Comparison of ENCODE assay signal across 9 mouse cellular contexts in the genomic region with DNA sequence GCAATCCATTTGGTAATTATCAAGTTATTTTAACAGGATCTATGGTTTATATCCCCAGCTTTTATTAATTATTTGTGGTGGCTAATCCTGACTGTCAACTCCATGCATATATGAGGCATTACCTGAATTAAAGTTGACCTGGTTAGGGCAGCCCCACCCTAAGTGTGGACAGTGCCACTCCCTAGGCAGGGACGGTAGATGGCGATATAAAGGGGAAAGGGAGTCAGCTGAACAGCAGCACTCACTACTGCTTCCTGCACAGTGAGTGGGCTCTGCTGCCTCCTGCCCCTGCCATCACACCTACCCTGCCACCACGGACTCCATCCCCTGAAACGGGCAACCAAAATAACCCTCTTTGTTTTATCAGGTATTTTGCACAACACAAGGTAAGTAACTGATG. TPM values are rescaled to one million over a fixed set of nuclear protein-coding genes. Genes with fewer than 3 reads are reported as not detected.
A peak's percentile ranks its signal among the peaks of the same experiment; 100 is the strongest.
DNase-seq lines count a peak whose midpoint lies in the region; ATAC-seq and TF ChIP-seq lines count a peak whose summit lies in the region.
"Had no signal": no experiment of that assay in that cellular context is flagged by ENCODE, and none has a peak within 500 bp of the region (broad histone marks: within the 10 kb centered on the region; RNA-seq: fewer than 3 reads in every experiment).

No protein-coding gene starts in this region.

- no peak for ATAC-seq in activated CD4-positive, CD25-positive, alpha-beta regulatory T cell, adult 4 months

- TF ChIP-seq POLR2A in brain, embryonic 14.5 days (IDR thresholded peaks at IDR 0.05; ENCODE audit: borderline replicate concordance, extremely low read depth, insufficient read depth, insufficient read length, poor library complexity, severe bottlenecking): no peak

- peak; percentile 15 for DNase-seq in heart, postnatal 4 days
- DNase-seq in heart, adult 9 months (ENCODE audit: low spot score in 2 of 2): no peak
- peak; percentile 39 to 43 for DNase-seq in B cell, adult 2 months
- DNase-seq in brain, embryonic 14.5 days (ENCODE audit: low read depth): no peak
- peak; percentile 6 for DNase-seq in lung, postnatal 10 days
- DNase-seq in ovary, postnatal 36 days (ENCODE audit: low spot score): no peak
- no peak for DNase-seq in cerebellum, adult 18-20 months
- DNase-seq: gastrocnemius, postnatal 14 days had no signal

- peak; percentile 22; the same call in 1 of the 2 replicates for TF ChIP-seq CTCF in brain, embryonic 14.5 days (IDR thresholded peaks at IDR 0.05; ENCODE audit: borderline replicate concordance, extremely low read depth, insufficient read depth, insufficient read length)

RNA-seq across cellular contexts. Expression of gene Tm2d1, which starts 7.7 kb away (rescaled TPM):
- total RNA-seq in heart, postnatal 4 days (2021): 10 to 100 TPM; 44.4 to 44.6 TPM
- 50.0 and 52.2 TPM in 2 replicates for polyA plus RNA-seq in brain, embryonic 14.5 days (2012; rRNA removed)
- 10 to 100 TPM; 46.0 to 46.5 TPM for polyA plus RNA-seq in activated CD4-positive, CD25-positive, alpha-beta regulatory T cell, adult 4 months (2017; shearing (Covaris generic))

RNA-seq across cellular contexts. Expression of gene Patj, which starts 20.2 kb away (rescaled TPM):
- 10 to 100 TPM; 22.8 to 24.7 TPM for total RNA-seq in heart, postnatal 4 days (2021)
- polyA plus RNA-seq in brain, embryonic 14.5 days (2012; rRNA removed): 7.1 and 9.0 TPM in 2 replicates
- 10 to 100 TPM; 11.9 to 13.9 TPM for polyA plus RNA-seq in activated CD4-positive, CD25-positive, alpha-beta regulatory T cell, adult 4 months (2017; shearing (Covaris generic))

Comparison
In these comparisons a context has a peak if more than half of its experiments do, and no peak if none do; other contexts are left out.
1. DNase-seq: peak in heart, postnatal 4 days (single experiment), B cell, adult 2 months (2 of 2) and lung, postnatal 10 days (single experiment); none in heart, adult 9 months (0 of 2), brain, embryonic 14.5 days (single experiment), ovary, postnatal 36 days (single experiment) and cerebellum, adult 18-20 months (0 of 2).